Mouse (Mus musculus): ENCODE data around the gene Fam19a1.

DNA sequence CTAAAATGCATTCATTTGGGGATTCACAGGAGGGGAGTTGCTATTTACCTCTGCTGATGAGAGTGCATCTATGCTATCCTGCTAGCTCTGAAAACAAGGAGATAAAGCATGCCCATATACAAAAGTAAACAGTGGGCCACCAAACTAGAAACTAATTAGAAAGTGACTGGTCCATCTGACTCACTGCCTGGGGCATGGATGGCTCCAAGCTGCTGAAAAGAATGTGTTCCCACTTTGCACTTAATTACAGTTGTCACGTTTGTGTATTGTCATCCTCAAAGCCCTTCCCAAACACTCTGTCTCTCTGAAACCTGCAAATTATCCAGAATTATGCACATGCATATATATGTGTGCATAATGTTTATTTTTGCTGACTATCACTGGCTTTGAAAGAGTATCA lies 1.2 kb downstream of the Fam19a1 start:
- no peak for TF ChIP-seq TAL1 (IDR thresholded peaks at IDR 0.05; ENCODE audit: low read length)
- TF ChIP-seq GATA1 (IDR thresholded peaks at IDR 0.05; ENCODE audit: low read length): no peak
